Mouse (Mus musculus) kidney, embryonic 15.5 days (tissue): ENCODE data around the gene Olfr134. TPM values are rescaled to one million over a fixed set of nuclear protein-coding genes. Genes with fewer than 3 reads are reported as not detected.
"Not testable (repeated sequence)": the region's sequence is repeated elsewhere in the genome, so short reads cannot be mapped to it uniquely, and the experiment has no call there.

Experiments
- ATAC-seq: fragments of 200-750 bp; cut with Nextera tagmentation; replicated peaks from 2 replicates; pipeline ENCODE4 v1.8.0; 2017; ENCODE audit warnings: moderate TSS enrichment; ENCODE audit not compliant: low FRiP score
- H3K27ac ChIP-seq: fragments of 300-500 bp; sonication (generic); 2 replicates; pipeline ENCODE4 v1.5.1; 2015; ENCODE audit warnings: mild to moderate bottlenecking, inconsistent platforms
- H3K27me3 ChIP-seq: fragments of 300-500 bp; sonication (generic); 2 replicates; pipeline ENCODE4 v1.6.1; 2015; ENCODE audit warnings: inconsistent platforms
- H3K36me3 ChIP-seq: fragments of 300-500 bp; sonication (generic); 2 replicates; pipeline ENCODE4 v1.6.1; 2015; ENCODE audit warnings: inconsistent platforms
- H3K4me1 ChIP-seq: fragments of 300-500 bp; sonication (generic); 2 replicates; pipeline ENCODE4 v1.6.1; 2015; ENCODE audit warnings: inconsistent platforms
- H3K4me2 ChIP-seq: fragments of 300-500 bp; sonication (generic); 2 replicates; pipeline ENCODE4 v1.6.1; 2015; ENCODE audit warnings: moderate library complexity, mild to moderate bottlenecking, inconsistent platforms
- H3K4me3 ChIP-seq: fragments of 300-500 bp; sonication (generic); replicated peaks from 2 replicates; pipeline ENCODE4 v1.5.1; 2015; ENCODE audit warnings: mild to moderate bottlenecking, inconsistent platforms
- H3K9ac ChIP-seq: fragments of 300-500 bp; sonication (generic); 2 replicates; pipeline ENCODE4 v1.6.1; 2015; ENCODE audit warnings: mild to moderate bottlenecking, inconsistent platforms
- H3K9me3 ChIP-seq: fragments of 300-500 bp; sonication (generic); replicated peaks from 2 replicates; pipeline ENCODE4 v1.6.1; 2016; ENCODE audit warnings: inconsistent platforms
- WGBS: fragments of 180-500 bp; shearing (Covaris S2); methylation state at CpG from one replicate; pipeline ENCODE4 v1.1.7; 2015; ENCODE audit warnings: mixed read lengths; 5-methylcytosine and 5-hydroxymethylcytosine counted together
- polyA plus RNA-seq: library from polyadenylated mRNA; unstranded; fragments of >200 nt; fragmentation: Nextera tagmentation; extraction: Ambion mirVana; gene quantifications from 2 replicates; pipeline ENCODE4 v1.2.1, GENCODE M21; 2015

Olfr134 gene
- not detected in 2 replicates for polyA plus RNA-seq

DNA sequence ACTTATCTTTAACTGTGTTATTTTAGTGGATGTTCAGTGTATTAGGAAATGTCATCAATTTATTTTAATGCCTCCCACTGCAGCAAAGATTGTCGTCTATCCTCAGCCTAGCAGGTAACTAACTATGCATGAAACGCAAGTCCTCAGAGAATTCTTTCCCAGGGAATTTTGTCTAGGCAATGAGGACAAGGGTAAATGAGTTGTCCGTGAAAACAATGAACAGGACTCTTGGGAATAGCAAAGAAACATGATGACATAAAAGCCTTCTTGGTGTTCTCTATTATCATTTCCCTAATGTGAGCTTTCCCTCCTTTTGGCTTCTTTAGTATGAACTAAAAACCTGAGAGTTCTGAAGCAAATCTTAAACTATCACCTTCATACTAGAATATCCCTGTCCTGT lies at the start of gene Olfr134:
Gene Olfr134, plus strand, starts transcription at position 301 of the 400 bp plus-strand sequence.
- Histone ChIP-seq H3K4me3 (no peak within 1 kb of the TSS), H3K4me2 (no peak within 1 kb of the TSS), H3K36me3 (no peaks in the 10 kb centered on the region), H3K27ac (no peak within 1 kb of the TSS), H3K27me3 (no peaks in the 10 kb centered on the region), H3K9me3 (no peaks in the 10 kb centered on the region), H3K4me1 (no peaks in the 10 kb centered on the region), H3K9ac (no peak within 1 kb of the TSS)
- WGBS: 76% methylated on average over 3 of the region's 3 CpGs
- ATAC-seq: no peak

DNA sequence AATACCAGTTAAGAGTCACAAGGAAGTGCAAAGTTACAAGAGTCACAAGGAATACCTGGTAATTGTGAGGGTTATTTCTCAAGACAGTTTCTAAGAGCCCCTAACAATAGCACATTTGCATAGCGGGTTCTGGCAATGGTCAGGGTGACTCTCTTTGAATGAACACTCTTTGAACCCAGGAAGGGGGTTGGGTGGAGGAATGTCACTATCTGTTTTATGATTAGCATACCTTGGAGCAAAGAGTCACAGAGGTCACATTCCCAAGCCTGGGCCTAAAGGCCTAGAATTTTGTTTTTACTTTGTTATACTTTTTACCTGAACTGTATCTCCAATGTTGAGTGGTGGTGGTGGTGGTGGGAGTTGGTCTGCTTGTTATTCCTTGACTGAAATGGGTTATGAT lies 47.0 kb upstream of the Olfr134 start:
- H3K9me3 ChIP-seq, H3K9ac ChIP-seq, H3K4me1 ChIP-seq, H3K27ac ChIP-seq, H3K27me3 ChIP-seq, ATAC-seq, H3K4me3 ChIP-seq, H3K4me2 ChIP-seq, H3K36me3 ChIP-seq: not testable (repeated sequence)
- 67% methylated on average over 1 of the region's 1 CpGs for WGBS

DNA sequence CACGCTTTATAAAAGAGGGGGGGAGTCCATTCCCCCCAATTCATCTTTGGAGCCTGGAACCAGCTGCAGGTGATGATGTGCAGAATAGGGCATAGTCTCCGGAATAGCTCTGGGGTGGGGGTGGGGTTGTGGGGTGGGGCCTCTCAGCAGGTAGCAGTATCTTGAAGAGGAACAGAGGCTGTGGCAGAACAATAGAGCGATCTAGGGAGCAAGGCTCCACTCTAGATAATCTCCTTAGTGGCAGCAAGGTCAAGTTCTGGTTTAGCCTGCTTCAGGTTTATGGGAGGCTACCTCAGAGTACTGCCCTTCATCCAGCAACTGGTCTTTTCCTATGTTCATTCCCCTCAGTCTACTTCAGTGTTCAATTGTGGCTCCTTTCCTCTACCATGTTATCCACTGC lies 45.8 kb upstream of the Olfr134 start:
- 79% methylated on average over 3 of the region's 3 CpGs for whole genome bisulfite sequencing
- H3K4me3 ChIP-seq, H3K27me3 ChIP-seq: not testable (repeated sequence)

DNA sequence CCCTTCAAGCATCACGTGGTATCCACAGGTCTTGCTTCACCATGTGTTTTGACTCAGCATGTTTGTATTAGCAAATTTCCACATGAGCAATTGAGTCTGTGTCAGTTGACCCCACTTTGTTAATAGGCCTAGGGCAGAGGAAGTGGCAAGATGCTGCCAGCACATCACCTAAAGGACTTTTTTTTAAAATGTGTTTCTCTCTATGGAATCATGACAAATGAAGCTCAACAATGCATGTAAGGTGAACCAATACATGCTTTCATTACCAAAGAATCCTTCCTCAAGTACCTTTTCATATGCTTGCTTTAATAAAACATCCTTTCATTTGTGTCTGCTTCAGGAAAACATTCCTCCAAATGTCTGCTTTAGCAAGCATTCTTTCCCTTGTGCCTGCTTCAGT lies 36.8 kb upstream of the Olfr134 start, which contains the start of gene Olfr132:
Gene Olfr132, minus strand, starts transcription at position 101 of the 400 bp plus-strand sequence.
- no peak within 1 kb of the TSS for H3K27ac ChIP-seq
- no peak within 1 kb of the TSS for H3K4me3 ChIP-seq
- H3K4me1 ChIP-seq: no peaks in the 10 kb centered on the region
- H3K27me3 ChIP-seq: no peaks in the 10 kb centered on the region
- H3K9me3 ChIP-seq: no peaks in the 10 kb centered on the region
- 69% methylated on average over 1 of the region's 1 CpGs for WGBS
- H3K4me2 ChIP-seq: no peak within 1 kb of the TSS
- ATAC-seq: no peak
- H3K9ac ChIP-seq: no peak within 1 kb of the TSS
- H3K36me3 ChIP-seq: no peaks in the 10 kb centered on the region

More for the DNA sequence above, 45.8 kb upstream of the Olfr134 start:
- H3K4me2 ChIP-seq, H3K9ac ChIP-seq, H3K36me3 ChIP-seq, H3K9me3 ChIP-seq, H3K4me1 ChIP-seq, H3K27ac ChIP-seq, ATAC-seq: not testable (repeated sequence)

DNA sequence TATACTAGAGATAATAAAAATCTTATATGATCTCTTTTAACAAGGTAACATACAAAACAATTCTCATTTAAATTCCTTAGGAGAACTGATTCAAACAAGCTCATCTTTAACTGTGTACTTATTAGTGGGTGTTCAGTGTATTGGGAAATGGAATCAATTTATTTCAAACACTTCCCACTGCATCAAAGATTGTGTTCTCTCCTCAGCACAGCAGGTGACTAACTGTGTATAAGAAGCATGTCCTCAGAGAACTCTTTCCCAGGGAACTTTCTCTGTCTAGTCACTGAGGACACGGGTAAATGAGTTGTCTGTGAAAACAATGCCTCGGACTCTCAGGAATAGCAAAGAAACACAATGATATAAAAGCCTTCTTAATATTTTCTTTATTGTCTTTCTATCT lies 26.2 kb upstream of the Olfr134 start, which contains the start of gene Olfr133:
Gene Olfr133, plus strand, starts transcription at position 301 of the 400 bp plus-strand sequence.
- no peak within 1 kb of the TSS for H3K27ac ChIP-seq
- 78% methylated on average over 2 of the region's 2 CpGs for WGBS
- no peak within 1 kb of the TSS for H3K4me3 ChIP-seq
- H3K4me2 ChIP-seq: no peak within 1 kb of the TSS
- ATAC-seq: no peak
- H3K9me3 ChIP-seq: no peaks in the 10 kb centered on the region; the same call in 1 of the 2 replicates
- no peaks in the 10 kb centered on the region for H3K27me3 ChIP-seq
- H3K9ac ChIP-seq: no peak within 1 kb of the TSS
- H3K4me1 ChIP-seq: no peaks in the 10 kb centered on the region
- no peaks in the 10 kb centered on the region for H3K36me3 ChIP-seq

DNA sequence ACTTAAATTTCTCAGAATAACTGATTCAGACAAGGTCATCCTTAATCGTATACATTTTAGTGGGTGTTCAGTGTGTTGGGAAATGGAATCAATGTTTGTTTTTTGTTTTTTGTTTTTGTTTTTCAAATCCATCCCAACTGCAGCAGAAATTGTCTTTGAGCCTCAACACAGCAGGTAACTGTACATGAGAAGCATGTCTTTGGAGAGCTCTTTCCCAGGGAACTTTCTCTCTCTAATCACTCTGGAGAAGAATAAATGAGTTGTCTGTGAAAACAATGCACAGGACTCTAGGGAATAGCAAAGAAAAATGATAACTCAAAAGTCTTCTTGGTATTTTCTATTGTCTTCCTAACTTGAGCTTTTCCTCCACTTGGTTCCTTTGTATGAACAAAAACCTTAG lies 32.8 kb downstream of the Olfr134 start, which contains the start of gene Olfr135:
Gene Olfr135, plus strand, starts transcription at position 301 of the 400 bp plus-strand sequence.
- Histone ChIP-seq H3K4me3 (no peak within 1 kb of the TSS), H3K27ac (no peak within 1 kb of the TSS), H3K9ac (no peak within 1 kb of the TSS), H3K36me3 (no peaks in the 10 kb centered on the region), H3K4me1 (no peaks in the 10 kb centered on the region), H3K9me3 (no peaks in the 10 kb centered on the region), H3K4me2 (no peak within 1 kb of the TSS), H3K27me3 (no peaks in the 10 kb centered on the region)
- WGBS: 96% methylated on average over 1 of the region's 1 CpGs
- no peak for ATAC-seq

Other genes with a start within 250 kb of the Olfr134 start
- not detected in 2 replicates for gene Olfr761, start 218.3 kb upstream of the Olfr134 start, polyA plus RNA-seq
- not detected in 2 replicates for gene Olfr129, start 111.3 kb upstream of the Olfr134 start, polyA plus RNA-seq
- gene Olfr130, start 107.5 kb upstream of the Olfr134 start, polyA plus RNA-seq: not detected in 2 replicates
- gene Olfr131, start 82.7 kb upstream of the Olfr134 start, polyA plus RNA-seq: not detected in 2 replicates
- gene Olfr132, start 36.9 kb upstream of the Olfr134 start, polyA plus RNA-seq: not detected in 2 replicates
- not detected in 2 replicates for gene Olfr133, start 26.1 kb upstream of the Olfr134 start, polyA plus RNA-seq
- not detected in 2 replicates for gene Olfr135, start 32.9 kb downstream of the Olfr134 start, polyA plus RNA-seq
- not detected in 2 replicates for gene Olfr138, start 89.6 kb downstream of the Olfr134 start, polyA plus RNA-seq
- not detected in 2 replicates for gene Olfr137, start 136.2 kb downstream of the Olfr134 start, polyA plus RNA-seq
- gene Olfr136, start 158.4 kb downstream of the Olfr134 start, polyA plus RNA-seq: not detected in 2 replicates
- not detected in 2 replicates for gene Esp36, start 248.8 kb downstream of the Olfr134 start, polyA plus RNA-seq